Mouse (Mus musculus) right cerebral cortex, postnatal 10 days (tissue): Measurements from ENCODE around the gene Entpd6.

ENCODE experiments used
- DNase-seq, 2 experiments: peaks; one replicate each; pipeline ENCODE4 v3.0.0; 2021; ENCODE audit warnings: low spot score in 2 of 2

Entpd6 gene

DNA sequence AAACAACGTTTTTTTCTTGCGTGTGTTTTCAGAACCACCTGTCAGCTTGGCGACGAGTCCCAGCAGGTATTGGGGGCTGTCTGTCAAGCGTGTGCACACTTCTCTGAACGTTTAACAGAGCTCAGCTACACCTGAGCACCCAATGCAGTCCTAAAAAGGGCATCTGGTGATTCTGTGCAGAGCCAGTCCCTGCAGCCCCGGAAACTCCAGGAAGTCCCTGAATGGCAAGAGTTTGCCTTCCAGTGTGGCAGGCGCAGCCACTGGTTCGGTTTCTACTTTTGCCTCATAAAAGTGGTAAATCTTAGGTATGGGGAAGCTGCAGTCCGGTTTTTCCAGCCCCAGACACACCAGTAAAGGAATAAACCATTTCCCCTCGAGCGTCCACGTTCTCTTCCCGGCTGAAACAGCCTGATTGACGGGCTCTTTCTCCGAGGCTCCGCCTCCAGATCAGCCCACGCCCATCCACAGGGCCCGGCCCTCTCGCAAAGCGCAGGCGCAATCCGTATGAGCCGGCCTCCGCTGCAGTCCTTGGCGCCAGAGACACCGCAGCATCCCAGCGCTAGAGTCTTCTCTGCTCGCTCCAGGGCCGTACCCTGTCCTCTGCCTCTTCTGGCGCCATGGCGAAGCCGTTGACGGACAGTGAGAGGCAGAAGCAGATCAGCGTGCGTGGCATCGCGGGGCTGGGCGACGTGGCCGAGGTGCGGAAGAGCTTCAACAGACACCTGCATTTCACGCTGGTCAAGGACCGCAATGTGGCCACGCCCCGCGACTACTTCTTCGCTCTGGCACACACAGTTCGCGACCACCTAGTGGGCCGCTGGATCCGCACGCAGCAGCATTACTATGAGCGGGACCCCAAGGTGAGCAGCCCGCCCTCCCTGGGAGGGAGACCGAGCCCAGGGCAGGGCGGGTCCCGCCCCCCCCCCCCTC, 37.7 kb downstream of the Entpd6 start, which contains the start of gene Pygb:
Pygb (plus strand) TSS at position 485 of the 930 bp plus-strand sequence.
- DNase-seq: peak; percentile 89 to 93

DNA sequence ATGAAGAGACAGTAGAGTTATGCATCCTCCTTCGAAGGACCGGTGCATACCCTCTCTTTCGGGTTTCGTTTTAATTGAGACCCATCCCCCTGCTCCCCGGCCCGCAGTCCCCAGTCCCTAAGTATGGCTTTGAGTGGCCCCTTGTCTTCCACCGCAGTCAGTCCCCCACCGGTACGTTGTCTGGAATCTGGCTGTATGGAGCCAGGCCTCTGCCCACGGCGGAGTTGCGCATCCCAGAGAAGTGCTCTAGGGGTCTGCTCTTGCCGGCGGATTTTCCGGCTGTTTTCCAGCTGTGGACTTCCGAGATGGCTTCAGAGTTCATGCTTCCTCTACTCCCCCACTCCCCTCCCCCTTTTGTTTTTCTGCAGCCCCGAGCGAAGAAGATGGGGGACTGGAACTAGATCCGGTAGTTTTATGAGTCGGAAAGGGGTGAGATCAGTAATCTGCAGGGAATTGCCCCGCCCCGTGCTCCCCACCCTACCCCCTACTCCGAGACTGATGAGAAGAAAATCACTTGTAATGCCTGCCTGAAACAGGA, 38.5 kb downstream of the Entpd6 start:
- DNase-seq: no peak

DNA sequence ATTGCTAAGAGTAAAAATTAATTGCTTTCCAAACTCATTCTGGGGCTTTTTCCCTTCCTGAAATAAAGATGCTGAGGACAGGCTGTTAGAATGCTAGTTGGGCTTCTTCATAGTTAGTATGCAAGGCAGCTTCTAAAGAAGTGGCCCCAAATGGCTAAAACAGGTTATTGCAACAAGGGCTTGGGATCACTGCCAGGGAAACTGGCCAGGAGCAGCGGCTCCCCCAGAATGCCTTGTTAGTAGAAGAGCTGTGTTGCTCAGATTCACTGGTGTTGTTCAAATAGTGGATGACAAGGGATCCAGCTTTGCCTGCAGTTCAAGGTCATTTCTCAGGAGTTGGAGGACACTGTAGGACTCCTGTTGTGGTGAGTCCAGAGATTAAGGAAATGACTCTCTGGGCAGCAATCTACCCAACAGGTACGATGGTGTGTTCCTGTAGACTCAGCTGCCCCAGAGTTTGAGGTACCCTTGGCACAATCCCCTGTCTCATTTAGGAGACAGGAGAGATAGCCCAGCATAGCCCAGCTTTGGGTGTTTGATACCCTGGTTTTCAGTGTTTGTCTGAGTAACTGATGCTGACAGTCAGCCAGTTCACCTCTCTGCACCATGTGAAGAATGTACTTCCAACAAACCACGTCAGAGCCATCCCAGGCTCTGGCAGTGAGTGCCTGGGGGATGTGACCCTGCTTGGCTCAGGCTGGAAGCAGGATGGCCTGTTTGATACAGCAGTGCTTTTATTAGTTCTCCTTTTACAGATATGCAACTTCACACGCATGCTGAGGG, 40.1 kb downstream of the Entpd6 start:
- DNase-seq: peak; percentile 89 to 90

DNA sequence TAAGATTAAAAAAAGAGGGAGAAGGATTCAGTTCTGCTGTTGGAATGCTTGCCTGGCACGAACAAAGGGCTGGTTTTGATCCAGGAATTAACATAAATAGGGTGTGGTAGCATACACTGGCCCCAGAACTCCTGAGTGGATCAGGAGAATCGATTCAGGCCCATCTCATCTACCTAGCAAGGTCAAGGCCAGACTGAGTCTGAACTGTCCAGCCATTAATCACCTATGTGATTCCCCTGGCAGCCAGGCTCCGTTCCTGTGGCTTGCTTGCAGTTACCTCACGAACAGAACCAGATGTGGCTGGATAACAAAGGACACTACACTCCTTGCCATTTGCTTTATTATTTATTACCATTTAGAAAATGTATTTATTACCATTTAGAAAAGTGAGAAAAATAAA, 44.5 kb downstream of the Entpd6 start:
- no peak for DNase-seq

DNA sequence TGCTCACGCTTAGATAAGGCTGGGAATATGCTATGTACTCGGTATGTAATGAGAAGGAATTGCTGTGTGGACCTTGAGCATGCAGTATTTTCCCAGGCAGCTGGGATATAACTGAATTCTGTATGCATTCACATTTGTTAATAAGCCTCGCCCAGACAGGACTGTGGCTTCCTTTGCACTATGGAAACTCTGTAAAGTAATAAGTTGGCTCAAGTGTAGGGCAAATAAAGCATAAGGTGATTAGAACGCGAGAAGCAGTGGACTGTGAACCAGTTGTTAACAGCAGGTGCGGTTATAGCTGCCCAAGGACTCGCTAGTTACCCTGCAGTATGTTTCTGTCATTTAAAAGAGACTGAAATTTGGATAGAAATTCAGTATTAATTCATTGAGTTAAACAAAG, 49.2 kb downstream of the Entpd6 start:
- DNase-seq: no peak

DNA sequence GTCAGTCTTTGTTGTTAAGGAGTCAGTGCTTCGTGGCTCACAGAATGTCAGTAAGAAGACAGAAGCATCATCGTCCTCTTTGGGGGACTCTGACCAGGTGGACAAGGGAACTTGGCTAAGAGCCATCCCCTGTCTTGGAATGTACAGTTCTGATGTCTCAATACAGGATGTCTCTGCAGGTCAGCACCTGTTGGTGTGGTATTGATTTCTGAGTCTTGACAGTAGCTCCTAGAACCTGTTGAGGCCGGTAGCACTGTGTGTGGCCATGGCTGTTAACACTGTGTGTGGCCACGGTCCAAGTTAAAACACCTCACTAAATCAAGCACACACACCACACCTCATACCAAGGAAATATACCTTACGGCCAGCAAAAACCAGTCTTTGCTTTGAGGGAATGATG, 51.8 kb downstream of the Entpd6 start:
- no peak for DNase-seq

DNA sequence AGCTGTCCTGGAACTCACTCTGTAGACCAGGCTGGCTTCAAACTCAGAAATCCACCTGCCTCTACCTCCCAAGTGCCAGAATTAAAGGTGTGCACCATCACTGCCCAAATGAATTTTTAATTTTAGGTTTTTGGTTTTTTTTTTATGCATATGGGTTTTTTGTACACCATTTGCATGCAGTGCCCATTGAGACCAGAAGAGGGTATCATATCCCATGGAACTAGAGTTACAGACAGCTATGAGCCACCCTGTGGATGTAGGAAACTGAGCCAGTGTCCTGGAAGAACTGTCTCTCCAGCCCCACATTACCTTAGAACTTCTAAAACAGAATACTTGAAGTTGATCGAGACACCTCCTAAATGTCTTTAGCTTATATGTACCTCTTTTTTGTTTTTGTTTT, 54.2 kb downstream of the Entpd6 start:
- DNase-seq: no peak

DNA sequence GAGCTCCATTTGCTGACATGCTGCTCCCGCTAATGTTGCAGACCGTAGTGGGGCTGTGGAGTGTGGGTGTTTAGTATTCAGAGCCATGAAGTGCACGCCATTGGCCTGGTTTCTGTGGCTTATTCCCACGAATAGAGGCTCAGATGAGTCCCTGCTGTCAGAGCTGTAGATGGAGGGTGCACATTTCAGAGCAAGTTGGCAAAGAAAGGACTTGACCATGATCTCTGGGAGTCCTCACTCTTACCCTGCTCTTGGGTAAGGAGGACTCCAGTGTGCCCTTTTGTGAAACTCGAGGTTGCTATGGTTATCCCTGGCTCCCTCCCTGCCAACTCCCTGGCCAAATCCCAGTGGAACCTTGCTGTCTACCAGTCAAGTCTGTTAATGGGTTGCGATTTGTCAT, 59.5 kb downstream of the Entpd6 start:
- peak; percentile 34 to 62 for DNase-seq

DNA sequence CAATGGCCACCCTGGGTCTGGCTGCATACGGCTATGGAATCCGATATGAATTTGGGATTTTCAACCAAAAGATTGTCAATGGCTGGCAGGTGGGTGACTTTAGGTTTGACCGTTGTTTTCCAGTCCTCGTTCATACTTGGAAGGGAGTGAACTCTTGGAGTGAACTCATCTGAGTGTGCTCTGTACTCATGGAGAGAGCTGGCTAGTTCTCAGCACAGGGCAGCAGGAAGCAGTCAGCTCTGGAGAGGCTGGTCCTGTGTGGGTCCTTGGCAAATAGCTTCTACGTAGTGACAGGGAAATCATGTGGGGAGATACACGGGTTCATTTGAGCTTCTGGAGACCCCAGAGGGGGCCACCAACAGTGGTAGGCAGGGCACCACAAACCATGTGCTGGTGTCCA, 60.0 kb downstream of the Entpd6 start:
- no peak for DNase-seq

DNA sequence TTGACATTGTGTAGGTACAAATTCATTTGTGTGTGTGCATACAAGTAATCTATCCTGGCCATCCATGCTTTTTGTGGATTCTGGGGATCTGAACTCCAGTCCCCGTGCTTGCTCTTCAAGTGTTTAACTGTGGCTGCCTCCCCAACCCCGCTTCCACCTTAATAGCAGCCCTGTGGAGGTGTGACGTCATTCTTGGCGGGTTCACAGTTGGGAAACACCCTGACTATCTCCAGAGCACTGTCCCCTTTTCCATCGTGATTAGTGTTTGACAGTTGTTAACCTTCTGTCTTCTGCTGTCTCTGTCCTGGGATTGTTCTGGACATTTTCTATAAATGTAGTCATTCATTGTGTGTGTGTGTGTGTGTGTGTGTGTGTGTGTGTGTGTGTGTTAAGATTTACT, 61.8 kb downstream of the Entpd6 start:
- no peak for DNase-seq

DNA sequence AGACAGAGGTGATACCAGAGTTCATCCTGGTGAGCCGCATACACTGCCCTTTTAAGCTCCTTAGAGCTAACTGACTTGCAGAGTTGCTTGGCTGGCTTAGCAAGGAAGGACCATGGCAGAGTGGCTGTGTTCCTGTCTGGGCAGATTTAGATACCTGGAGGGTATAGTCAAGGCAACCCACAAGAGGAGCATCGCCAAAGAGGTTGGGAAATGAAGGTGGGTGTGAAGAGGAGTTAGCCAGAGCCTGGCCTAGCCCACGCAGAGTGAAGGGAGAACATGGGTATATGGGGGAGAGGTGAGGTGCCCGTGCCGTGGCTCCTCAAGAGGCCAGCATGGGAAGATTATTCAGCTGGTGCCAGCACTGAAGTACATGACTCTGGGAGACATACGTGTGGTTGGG, 64.0 kb downstream of the Entpd6 start:
- DNase-seq: no peak

DNA sequence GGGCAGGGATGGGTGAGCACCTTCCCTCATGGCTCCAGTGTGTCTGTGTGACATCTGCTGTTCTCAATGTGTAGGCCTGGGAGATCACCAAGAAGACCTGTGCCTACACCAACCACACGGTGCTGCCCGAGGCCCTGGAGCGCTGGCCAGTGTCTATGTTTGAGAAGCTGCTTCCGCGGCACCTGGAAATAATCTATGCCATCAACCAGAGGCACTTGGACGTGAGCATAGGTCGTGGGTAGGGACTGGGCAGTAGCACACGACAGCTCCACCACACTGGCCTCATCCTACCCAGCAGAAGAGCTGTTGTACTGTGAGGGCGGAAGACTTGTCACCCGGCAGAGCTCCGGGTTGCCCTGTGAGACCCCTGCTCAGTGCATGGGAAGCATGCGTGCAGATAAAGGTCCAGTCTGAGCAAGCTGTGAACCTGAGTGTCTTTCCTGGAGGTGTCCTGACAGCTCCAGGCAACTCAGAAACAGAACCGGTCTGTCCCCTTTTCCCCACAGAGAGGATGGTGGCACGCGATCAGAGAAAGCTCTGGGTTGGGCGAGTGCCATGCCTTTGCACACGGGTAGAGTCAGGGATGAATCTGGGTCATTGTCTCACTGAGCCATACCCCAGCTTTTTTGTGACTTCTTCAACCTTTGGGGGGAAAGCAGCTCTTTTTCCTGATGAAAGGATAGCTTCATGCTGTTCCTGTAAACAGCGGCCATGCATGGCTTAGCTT, 68.0 kb downstream of the Entpd6 start:
- DNase-seq: peak in 1 of 2 experiments; percentile 59

DNA sequence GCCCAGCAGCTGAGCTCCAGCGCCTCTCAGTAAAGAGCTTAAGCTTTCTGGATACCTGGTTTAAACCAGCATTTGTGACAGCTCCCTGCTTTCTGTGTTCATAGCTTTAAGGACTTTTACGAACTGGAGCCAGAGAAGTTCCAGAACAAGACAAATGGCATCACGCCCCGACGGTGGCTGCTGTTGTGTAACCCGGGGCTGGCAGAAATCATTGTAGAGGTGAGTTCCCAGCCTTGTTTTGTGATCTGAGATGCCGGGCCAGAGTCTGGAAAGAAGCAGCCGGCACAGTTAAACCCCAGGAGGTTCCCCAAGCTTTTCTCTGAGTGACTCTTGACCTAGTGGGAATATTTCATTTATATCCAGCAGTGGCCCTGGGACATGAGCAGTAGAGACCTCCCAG, 69.9 kb downstream of the Entpd6 start:
- no peak for DNase-seq

DNA sequence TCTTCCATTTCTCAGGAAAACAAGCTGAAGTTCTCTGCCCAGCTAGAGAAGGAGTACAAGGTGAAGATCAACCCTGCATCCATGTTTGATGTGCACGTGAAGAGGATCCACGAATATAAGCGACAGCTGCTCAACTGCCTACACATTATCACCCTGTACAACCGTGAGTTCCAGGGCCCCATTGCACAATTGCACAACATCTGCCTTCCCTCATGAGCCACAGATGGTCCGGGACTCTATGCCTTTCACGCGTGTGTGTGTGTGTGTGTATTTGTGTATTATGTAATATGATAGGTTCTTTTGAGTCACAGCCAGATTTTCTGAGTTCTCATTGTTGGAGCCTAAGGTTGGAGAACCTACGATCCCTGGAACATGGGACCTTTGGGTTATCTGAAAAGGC, 71.9 kb downstream of the Entpd6 start:
- no peak for DNase-seq
